Mouse (Mus musculus) heart, adult 2 months (tissue): ENCODE measurements around the gene Abcd4.

Experiments
- EP300 ChIP-seq: fragments of 200-500 bp; IDR thresholded peaks from 2 replicates; pipeline ENCODE4 v1.6.1; 2011; ENCODE audit warnings: low read depth, low read length, control low read depth; ENCODE audit not compliant: insufficient read depth
- POLR2A ChIP-seq: fragments of 200-500 bp; IDR thresholded peaks from 2 replicates; pipeline ENCODE4 v1.6.1; 2011; ENCODE audit warnings: mild to moderate bottlenecking, low read depth, low read length, control low read depth; ENCODE audit not compliant: insufficient read depth

DNA sequence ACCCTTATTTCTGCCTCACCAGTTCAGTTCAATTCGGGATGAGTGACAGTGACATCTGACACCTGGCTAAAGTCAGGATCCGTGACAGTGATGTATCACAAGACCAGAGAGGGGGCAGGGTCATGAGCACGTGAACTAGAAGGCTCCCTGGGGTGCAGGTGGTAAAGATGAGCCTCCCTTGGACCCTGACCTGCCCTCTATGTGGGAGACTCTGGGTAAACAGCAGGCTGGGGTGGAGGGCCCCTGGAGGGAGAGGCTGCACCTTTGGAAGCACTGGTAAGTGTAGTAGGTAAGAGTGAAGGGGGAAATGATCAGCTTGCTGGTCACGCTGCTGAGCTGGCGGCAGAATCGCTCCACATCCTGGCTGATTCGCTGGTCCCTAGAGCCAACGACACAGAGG is 4.7 kb downstream of the Abcd4 start:
- TF ChIP-seq EP300 (no peak), POLR2A (no peak)
